Mouse (Mus musculus) olfactory bulb, adult 2 months (tissue): ENCODE results near the gene Relb.

Experiments used
- CTCF ChIP-seq: fragments of 200-500 bp; IDR thresholded peaks from 2 replicates; pipeline ENCODE4 v1.5.1; 2012; ENCODE audit warnings: low read depth, mild to moderate bottlenecking, low read length, moderate library complexity; ENCODE audit not compliant: insufficient read depth
- POLR2A ChIP-seq: fragments of 200-500 bp; IDR thresholded peaks from 2 replicates; pipeline ENCODE4 v1.6.1; 2012; ENCODE audit warnings: mild to moderate bottlenecking, low read depth, low read length, moderate library complexity; ENCODE audit not compliant: insufficient read depth

DNA sequence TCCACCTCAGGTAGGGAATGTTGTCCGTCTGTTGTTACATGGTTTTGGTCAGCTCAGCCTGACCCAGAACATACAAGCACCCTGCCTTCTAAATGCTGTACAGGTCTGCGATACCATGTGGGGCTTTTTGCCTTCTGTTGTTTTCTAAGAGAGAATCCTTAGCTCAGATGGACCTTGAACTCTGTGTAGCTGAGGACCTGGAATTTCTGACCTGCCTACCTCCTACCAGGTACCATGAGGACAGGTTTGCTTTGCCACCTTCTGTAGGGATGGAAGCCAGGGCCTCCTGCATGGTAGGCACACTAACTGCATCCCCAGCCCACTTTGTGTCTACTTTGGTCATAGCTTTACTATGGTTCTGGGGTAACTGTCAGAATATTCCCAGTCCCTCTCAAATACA lies 63.4 kb downstream of the Relb start:
- TF ChIP-seq CTCF (no peak), POLR2A (no peak)
